Mouse (Mus musculus) lung, postnatal 0 days (tissue): Measurements from ENCODE around the gene Ms4a6d.

Experiments used
- CTCF ChIP-seq: IDR thresholded peaks from 2 replicates; pipeline ENCODE4 v1.5.1; 2016; ENCODE audit warnings: antibody characterized with exemption, mild to moderate bottlenecking
- EP300 ChIP-seq: IDR thresholded peaks from 2 replicates; pipeline ENCODE4 v1.6.1; 2016; ENCODE audit warnings: antibody characterized with exemption, mild to moderate bottlenecking, control low read depth

- no peak for TF ChIP-seq CTCF
- no peak for TF ChIP-seq EP300
These were observed 36.1 kb upstream of the Ms4a6d start, which contains the start of gene Ms4a3 for GRCm38 (mm10) chr19:11640732-11641131.
